Mouse (Mus musculus): ENCODE measurements around the gene Clic1.
A peak's percentile ranks its signal among the peaks of the same experiment; 100 is the strongest.

The Clic1 gene

GRCm38 (mm10) chr17:35064951-35065947 is 15.5 kb downstream of the Clic1 start, which contains the start of gene Ly6g6c:
Gene Ly6g6c (plus strand): TSS chr17:35065388.
- peak; percentile 73 to 77 for DNase-seq (ENCODE audit: low spot score in 2 of 2)

- no peak for DNase-seq (ENCODE audit: low spot score in 2 of 2)
Observed at GRCm38 (mm10) chr17:35066084-35066483, 16.3 kb downstream of the Clic1 start, which contains the start of gene Mpig6b. Gene Mpig6b (minus strand): TSS chr17:35066184.

- peak in 1 of 2 experiments; percentile 54 for DNase-seq (ENCODE audit: low spot score in 2 of 2)
Observed at GRCm38 (mm10) chr17:35068213-35068914, 18.6 kb downstream of the Clic1 start.

- DNase-seq (ENCODE audit: low spot score in 2 of 2), result no peak
Observed at GRCm38 (mm10) chr17:35070556-35071229, 20.9 kb downstream of the Clic1 start.

GRCm38 (mm10) chr17:35071454-35071853 is 21.7 kb downstream of the Clic1 start:
- no peak for DNase-seq (ENCODE audit: low spot score in 2 of 2)

GRCm38 (mm10) chr17:35074097-35074496 is 24.3 kb downstream of the Clic1 start:
- DNase-seq (ENCODE audit: low spot score in 2 of 2), result no peak

- no peak for DNase-seq (ENCODE audit: low spot score in 2 of 2)
Observed at GRCm38 (mm10) chr17:35076507-35077176, 26.9 kb downstream of the Clic1 start, which contains the start of gene Ly6g6e. Gene Ly6g6e (plus strand): TSS chr17:35076902.

- DNase-seq (ENCODE audit: low spot score in 2 of 2), result no peak
Observed at GRCm38 (mm10) chr17:35077285-35077684, 27.5 kb downstream of the Clic1 start.

GRCm38 (mm10) chr17:35077786-35078233 is 28.0 kb downstream of the Clic1 start, which contains the start of gene Ly6g6d:
Gene Ly6g6d (minus strand): TSS chr17:35078065.
- DNase-seq (ENCODE audit: low spot score in 2 of 2), result peak; percentile 46 to 74

- DNase-seq (ENCODE audit: low spot score in 2 of 2), result no peak
Observed at GRCm38 (mm10) chr17:35079778-35080177, 30.0 kb downstream of the Clic1 start.

GRCm38 (mm10) chr17:35080248-35080647 is 30.5 kb downstream of the Clic1 start:
- no peak for DNase-seq (ENCODE audit: low spot score in 2 of 2)

GRCm38 (mm10) chr17:35080710-35081109 is 30.9 kb downstream of the Clic1 start:
- DNase-seq (ENCODE audit: low spot score in 2 of 2), result no peak

- DNase-seq (ENCODE audit: low spot score in 2 of 2), result no peak
Observed at GRCm38 (mm10) chr17:35082841-35083576, 33.2 kb downstream of the Clic1 start.

GRCm38 (mm10) chr17:35083929-35084497 is 34.2 kb downstream of the Clic1 start:
- no peak for DNase-seq (ENCODE audit: low spot score in 2 of 2)

GRCm38 (mm10) chr17:35085208-35085865 is 35.6 kb downstream of the Clic1 start, which contains the start of gene Ly6g6f:
Gene Ly6g6f (minus strand): TSS chr17:35085610.
- DNase-seq (ENCODE audit: low spot score in 2 of 2), result no peak

GRCm38 (mm10) chr17:35088151-35088550 is 38.4 kb downstream of the Clic1 start:
- no peak for DNase-seq (ENCODE audit: low spot score in 2 of 2)

GRCm38 (mm10) chr17:35088825-35089644 is 39.3 kb downstream of the Clic1 start, which contains the start of gene Abhd16a:
Gene Abhd16a (plus strand): TSS chr17:35089263.
- DNase-seq (ENCODE audit: low spot score in 2 of 2), result peak; percentile 88 to 93
